ENCODE assay signal across 11 mouse cellular contexts in genomic region chr11:52046446-52047165, GRCm38 (mm10). TPM values are rescaled to one million over a fixed set of nuclear protein-coding genes. Genes with fewer than 3 reads are reported as not detected.
DNase-seq lines count a peak whose midpoint lies in the region; ATAC-seq and TF ChIP-seq lines count a peak whose summit lies in the region.
"Had no signal": no experiment of that assay in that cellular context is flagged by ENCODE, and none has a peak within 500 bp of the region (broad histone marks: within the 10 kb centered on the region; RNA-seq: fewer than 3 reads in every experiment).

No protein-coding gene starts in this region.

- H3K4me2 ChIP-seq in neural tube, embryonic 15.5 days, result no peak overlapping the region
- H3K4me2 ChIP-seq: neural tube, embryonic 13.5 days had no signal

- peak; percentile 14 for DNase-seq in neural tube, embryonic 10.5 days (ENCODE audit: extremely low spot score, low spot score)
- DNase-seq in T-cell, adult 2 months (ENCODE audit: low spot score), result peak; percentile 49
- peak; percentile 22 to 54 for DNase-seq in kidney, adult 8-10 months
- DNase-seq in yolk sac, embryonic 10.5 days (ENCODE audit: low spot score), result no peak
- DNase-seq in left cerebral cortex, adult 9 months (ENCODE audit: low spot score in 2 of 2), result no peak
- no peak for DNase-seq in right cerebral cortex, postnatal 4 days
- DNase-seq: cerebellum, adult 9-10 months; left cerebral cortex, postnatal 4 days had no signal

- 30% methylated on average over 4 of the region's 4 CpGs for WGBS in neural tube, embryonic 15.5 days
- 19% methylated on average over 4 of the region's 4 CpGs for WGBS in small intestine, adult 2 months

- H3K4me1 ChIP-seq in neural tube, embryonic 15.5 days, result peaks cover 7% of the 10 kb centered on the region; the same call in 1 of the 2 replicates
- H3K4me1 ChIP-seq in small intestine, adult 2 months (ENCODE audit: control insufficient read depth, insufficient read depth, insufficient read length, low read length), result peaks cover 11% of the 10 kb centered on the region; the same call in 1 of the 2 replicates

- H3K4me3 ChIP-seq in neural tube, embryonic 15.5 days (replicated peaks), result no peak overlapping the region
- H3K4me3 ChIP-seq in small intestine, adult 2 months (ENCODE audit: low read depth, low read length), result peak overlapping the region; percentile 33
- H3K4me3 ChIP-seq: neural tube, embryonic 13.5 days had no signal

- H3K27ac ChIP-seq in neural tube, embryonic 15.5 days (replicated peaks), result no peak overlapping the region
- peak overlapping the region; percentile 69 for H3K27ac ChIP-seq in small intestine, adult 2 months (ENCODE audit: insufficient read depth, low read depth, low read length)
- H3K27ac ChIP-seq: neural tube, embryonic 13.5 days had no signal

- H3K9me3 ChIP-seq in neural tube, embryonic 15.5 days (replicated peaks), result no peaks in the 10 kb centered on the region
- H3K9me3 ChIP-seq: neural tube, embryonic 13.5 days had no signal

- H3K27me3 ChIP-seq in neural tube, embryonic 15.5 days (replicated peaks), result no peaks in the 10 kb centered on the region
- H3K27me3 ChIP-seq in small intestine, adult 2 months (ENCODE audit: control insufficient read depth, insufficient read depth, low read length), result no peaks in the 10 kb centered on the region
- H3K27me3 ChIP-seq: neural tube, embryonic 13.5 days had no signal

- no peak for TF ChIP-seq CTCF in small intestine, adult 2 months (IDR thresholded peaks at IDR 0.05; ENCODE audit: extremely low read depth, insufficient read length, insufficient replicate concordance, low read depth, low read length)

- H3K9ac ChIP-seq in neural tube, embryonic 15.5 days (replicated peaks), result no peak overlapping the region
- H3K9ac ChIP-seq: neural tube, embryonic 13.5 days had no signal

- H3K36me3 ChIP-seq in neural tube, embryonic 15.5 days, result peaks cover 4% of the 10 kb centered on the region; the same call in 1 of the 2 replicates
- no peaks in the 10 kb centered on the region for H3K36me3 ChIP-seq in small intestine, adult 2 months (ENCODE audit: control insufficient read depth, insufficient read depth, low read length)

- no peak for TF ChIP-seq POLR2A in small intestine, adult 2 months (IDR thresholded peaks at IDR 0.05; ENCODE audit: low read depth, low read length)

- no peak for ATAC-seq in neural tube, embryonic 15.5 days (ENCODE audit: low FRiP score)

RNA-seq across cellular contexts. Expression of gene Cdkl3, which starts 42.6 kb away (rescaled TPM):
- polyA plus RNA-seq in neural tube, embryonic 15.5 days (2015; fragmentation: Nextera tagmentation; extraction: Ambion mirVana), result 21.1 and 27.4 TPM in 2 replicates
- polyA plus RNA-seq in small intestine, adult 2 months (2012; rRNA removed), result 0.09 and 0.24 TPM in 2 replicates

RNA-seq across cellular contexts. Expression of gene Ube2b, which starts 46.0 kb away (rescaled TPM):
- polyA plus RNA-seq in neural tube, embryonic 15.5 days (2015; fragmentation: Nextera tagmentation; extraction: Ambion mirVana), result 220 and 226 TPM in 2 replicates
- polyA plus RNA-seq in small intestine, adult 2 months (2012; rRNA removed), result 7.2 and 18.2 TPM in 2 replicates

RNA-seq across cellular contexts. Expression of gene Ppp2ca, which starts 51.9 kb away (rescaled TPM):
- polyA plus RNA-seq in neural tube, embryonic 15.5 days (2015; fragmentation: Nextera tagmentation; extraction: Ambion mirVana), result 128 and 130 TPM in 2 replicates
- polyA plus RNA-seq in small intestine, adult 2 months (2012; rRNA removed), result 11.9 and 27.0 TPM in 2 replicates

Comparison
In these comparisons a context has a peak if more than half of its experiments do, and no peak if none do; other contexts are left out.
1. DNase-seq: peak in neural tube, embryonic 10.5 days (single experiment), T-cell, adult 2 months (single experiment) and kidney, adult 8-10 months (2 of 2); none in yolk sac, embryonic 10.5 days (single experiment), left cerebral cortex, adult 9 months (0 of 2) and right cerebral cortex, postnatal 4 days (single experiment).
2. RNA of gene Cdkl3, which starts 42.6 kb away (polyA plus RNA-seq): 21.1 to 27.4 TPM in neural tube, embryonic 15.5 days; 0.09 to 0.24 TPM in small intestine, adult 2 months; every median in the first group is over 10 times any median in the second.
3. RNA of gene Ube2b, which starts 46.0 kb away (polyA plus RNA-seq): 220 to 226 TPM in neural tube, embryonic 15.5 days; 7.2 to 18.2 TPM in small intestine, adult 2 months; every median in the first group is over 10 times any median in the second.